24 mouse cellular contexts compared by ENCODE assay signal in genomic region chr16:94718919-94719318, GRCm38 (mm10).
DNase-seq lines count a peak whose midpoint lies in the region; ATAC-seq and TF ChIP-seq lines count a peak whose summit lies in the region.
"Had no signal": no experiment of that assay in that cellular context is flagged by ENCODE, and none has a peak within 500 bp of the region (broad histone marks: within the 10 kb centered on the region; RNA-seq: fewer than 3 reads in every experiment).

No protein-coding gene starts in this region.

- WGBS in heart, embryonic 12.5 days: 48% methylated on average over 4 of the region's 4 CpGs
- WGBS in forebrain, embryonic 16.5 days: 46% methylated on average over 4 of the region's 4 CpGs

- peak overlapping the region; percentile 33; the same call in 1 of the 2 replicates for H3K9ac ChIP-seq in heart, embryonic 12.5 days
- H3K9ac ChIP-seq in forebrain, embryonic 16.5 days (replicated peaks; ENCODE audit: low read depth, low read length): no peak overlapping the region
- H3K9ac ChIP-seq: hindbrain, embryonic 12.5 days; limb, embryonic 12.5 days; liver, embryonic 13.5 days; lung, embryonic 14.5 days; midbrain, embryonic 15.5 days; neural tube, embryonic 15.5 days had no signal

- no peak for DNase-seq in heart, postnatal 25 days (ENCODE audit: low spot score)
- DNase-seq in layer of hippocampus, adult 9-11 months: peak; percentile 54
- DNase-seq in layer of hippocampus, adult 9-10 months (ENCODE audit: low spot score): no peak
- peak; percentile 49 for DNase-seq in brain, embryonic 14.5 days (ENCODE audit: low read depth)
- no peak for DNase-seq in urinary bladder, adult 18-20 months (ENCODE audit: low spot score in 2 of 2)
- DNase-seq: adrenal gland, postnatal 10 days; cerebellum, adult 11 months; cerebellum, postnatal 10 days; gastrocnemius, adult 2 months; kidney, adult 2 months; kidney, postnatal 10 days; liver, embryonic 13.5 days; lung, embryonic 14.5 days; lung, postnatal 4 days; right cerebral cortex, postnatal 14 days; thymus, adult 18-20 months; thymus, postnatal 4 days had no signal

- intact Hi-C loops in heart, postnatal 25 days (cut with DNase I): no loop called here

- no peak for TF ChIP-seq CTCF in brain, embryonic 14.5 days (IDR thresholded peaks at IDR 0.05; ENCODE audit: borderline replicate concordance, extremely low read depth, insufficient read depth, insufficient read length)

- H3K9me3 ChIP-seq in heart, embryonic 12.5 days (replicated peaks): peaks cover 7% of the 10 kb centered on the region; the same call in 1 of the 2 replicates
- 0 out of 2 replicates have a peak, but pooled peaks cover 3% of the 10 kb centered on the region for H3K9me3 ChIP-seq in forebrain, embryonic 16.5 days (ENCODE audit: control insufficient read depth, low read length)
- H3K9me3 ChIP-seq: liver, embryonic 13.5 days; midbrain, embryonic 15.5 days; neural tube, embryonic 15.5 days had no signal

- no peak for ATAC-seq in heart, embryonic 12.5 days (ENCODE audit: insufficient number of reproducible peaks, low FRiP score)
- peak; percentile 65 for ATAC-seq in forebrain, embryonic 16.5 days
- no peak for ATAC-seq in megakaryocyte progenitor cell, adult 5-6 weeks (replicated peaks; ENCODE audit: poor library complexity)
- ATAC-seq: midbrain, embryonic 15.5 days had no signal

- no peak for TF ChIP-seq POLR2A in brain, embryonic 14.5 days (IDR thresholded peaks at IDR 0.05; ENCODE audit: borderline replicate concordance, extremely low read depth, insufficient read depth, insufficient read length, poor library complexity, severe bottlenecking)

- H3K27me3 ChIP-seq in heart, embryonic 12.5 days (replicated peaks): no peaks in the 10 kb centered on the region
- no peaks in the 10 kb centered on the region for H3K27me3 ChIP-seq in forebrain, embryonic 16.5 days (replicated peaks; ENCODE audit: control insufficient read depth, insufficient read depth, low read length)
- H3K27me3 ChIP-seq: hindbrain, embryonic 12.5 days; midbrain, embryonic 15.5 days; neural tube, embryonic 15.5 days had no signal

- H3K4me1 ChIP-seq in heart, embryonic 12.5 days (replicated peaks): peaks cover 36% of the 10 kb centered on the region
- peaks cover 11% of the 10 kb centered on the region for H3K4me1 ChIP-seq in forebrain, embryonic 16.5 days (replicated peaks; ENCODE audit: control insufficient read depth, insufficient read depth, low read length)
- H3K4me1 ChIP-seq: liver, embryonic 13.5 days had no signal

- peak overlapping the region; percentile 72 for H3K27ac ChIP-seq in heart, embryonic 12.5 days (ENCODE audit: poor library complexity, severe bottlenecking)
- H3K27ac ChIP-seq in forebrain, embryonic 16.5 days (ENCODE audit: low read length): peak overlapping the region; percentile 73
- H3K27ac ChIP-seq: gastrocnemius, adult 2 months; hindbrain, embryonic 12.5 days; limb, embryonic 12.5 days; liver, embryonic 13.5 days; midbrain, embryonic 15.5 days; neural tube, embryonic 15.5 days had no signal

- H3K4me3 ChIP-seq in heart, embryonic 12.5 days: no peak overlapping the region
- no peak overlapping the region for H3K4me3 ChIP-seq in forebrain, embryonic 16.5 days (replicated peaks; ENCODE audit: low read length)
- H3K4me3 ChIP-seq: gastrocnemius, adult 2 months; hindbrain, embryonic 12.5 days; limb, embryonic 12.5 days; liver, embryonic 13.5 days; midbrain, embryonic 15.5 days; neural tube, embryonic 15.5 days had no signal

- H3K4me2 ChIP-seq in heart, embryonic 12.5 days: no peak overlapping the region
- H3K4me2 ChIP-seq in forebrain, embryonic 16.5 days (ENCODE audit: low read length): no peak overlapping the region
- H3K4me2 ChIP-seq: hindbrain, embryonic 12.5 days; limb, embryonic 12.5 days; liver, embryonic 13.5 days; lung, embryonic 14.5 days; midbrain, embryonic 15.5 days; neural tube, embryonic 15.5 days had no signal

- no peaks in the 10 kb centered on the region for H3K36me3 ChIP-seq in heart, embryonic 12.5 days
- H3K36me3 ChIP-seq in forebrain, embryonic 16.5 days (ENCODE audit: control insufficient read depth, insufficient read depth): no peaks in the 10 kb centered on the region
- H3K36me3 ChIP-seq: hindbrain, embryonic 12.5 days; limb, embryonic 12.5 days; liver, embryonic 13.5 days; midbrain, embryonic 15.5 days; neural tube, embryonic 15.5 days had no signal

Comparison
In these comparisons a context has a peak if more than half of its experiments do, and no peak if none do; other contexts are left out.
1. DNase-seq: peak in layer of hippocampus, adult 9-11 months (single experiment) and brain, embryonic 14.5 days (single experiment); none in heart, postnatal 25 days (single experiment), layer of hippocampus, adult 9-10 months (single experiment) and urinary bladder, adult 18-20 months (0 of 2).